Mouse (Mus musculus) lung, adult 2 months (tissue): Measurements from ENCODE around the gene Tmem82.

Experiments used
- CTCF ChIP-seq: fragments of 200-500 bp; IDR thresholded peaks from 2 replicates; pipeline ENCODE4 v1.5.1; 2011; ENCODE audit warnings: mild to moderate bottlenecking, low read length, control low read depth; ENCODE audit not compliant: insufficient read depth
- POLR2A ChIP-seq: fragments of 200-500 bp; IDR thresholded peaks from 2 replicates; pipeline ENCODE4 v1.6.1; 2011; ENCODE audit warnings: low read depth, mild to moderate bottlenecking, control low read depth, low read length, borderline replicate concordance; ENCODE audit errors: extremely low read depth

- TF ChIP-seq CTCF (no peak), POLR2A (no peak)
Observed at GRCm38 (mm10) chr4:141568966-141569365, 49.5 kb downstream of the Tmem82 start.
